Mouse (Mus musculus): ENCODE data around the gene Cnpy2. TPM values are rescaled to one million over a fixed set of nuclear protein-coding genes. Genes with fewer than 3 reads are reported as not detected.
"Not testable (repeated sequence)": the region's sequence is repeated elsewhere in the genome, so short reads cannot be mapped to it uniquely, and the experiment has no call there.

Cnpy2 gene
- polyA plus RNA-seq (2014; fragmentation: Nextera tagmentation; extraction: Ambion mirVana), result 288 and 305 TPM in 2 replicates

DNA sequence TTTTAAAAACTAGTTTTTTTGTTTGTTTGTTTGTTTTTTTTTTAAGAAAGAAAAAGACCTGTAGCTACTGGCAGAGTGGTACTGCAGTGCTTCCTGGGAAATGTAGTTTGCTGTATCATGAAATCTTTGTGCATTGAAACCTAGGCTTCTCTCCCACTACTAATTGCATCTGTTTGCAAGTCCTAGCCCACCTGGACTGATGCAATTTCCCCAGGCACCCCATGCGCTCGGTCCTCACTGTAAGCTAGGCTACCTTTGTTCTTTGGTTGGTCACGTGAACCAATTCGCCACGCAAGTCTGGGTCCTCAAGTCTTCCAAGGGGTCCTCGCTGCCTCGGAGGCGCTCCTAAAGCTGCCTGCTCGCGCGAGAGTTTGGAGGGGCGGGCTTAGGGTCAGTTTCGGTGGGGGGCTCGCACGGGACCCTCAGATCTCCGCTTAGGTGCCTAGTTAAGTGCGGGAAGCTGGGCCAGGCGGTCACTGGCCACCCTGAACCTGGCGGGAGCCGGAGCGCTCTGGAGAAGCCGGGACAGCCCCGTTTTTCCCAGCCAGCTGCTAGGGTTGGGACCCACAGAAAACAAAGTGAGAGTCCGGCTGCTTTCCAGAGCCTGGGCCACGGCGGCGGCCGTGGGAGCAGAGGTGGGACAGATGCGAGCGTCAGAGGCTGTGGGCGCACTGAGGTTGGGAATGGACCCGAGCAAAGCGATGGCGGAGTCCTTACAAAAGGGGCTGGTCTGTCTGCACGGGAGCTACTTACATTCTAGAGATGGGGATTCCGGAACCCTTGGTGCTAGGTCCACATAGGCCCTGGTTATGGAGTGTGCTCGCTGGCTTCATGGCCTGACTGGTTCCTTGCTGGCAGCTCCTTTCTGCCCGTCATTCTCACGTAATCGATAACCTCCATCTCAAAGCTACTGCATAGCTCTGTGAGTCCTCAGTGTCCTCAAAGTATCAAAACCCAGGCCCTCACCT, at the start of gene Cnpy2:
Cnpy2 (plus strand) TSS at position 319 of the 968 bp plus-strand sequence.
- DNase-seq (ENCODE audit: low spot score), result peak; percentile 99
- Histone ChIP-seq H3K4me2 (ENCODE audit: low read depth, low read length) (peak within 1 kb of the TSS; percentile 69), H3K36me3 (replicated peaks; ENCODE audit: control insufficient read depth, insufficient read depth, low read depth, low read length) (peaks cover 19% of the 10 kb centered on the region), H3K27ac (replicated peaks; ENCODE audit: low read depth, low read length) (peak within 1 kb of the TSS; percentile 95), H3K27me3 (ENCODE audit: control insufficient read depth, insufficient read depth, low read length) (no peaks in the 10 kb centered on the region), H3K9me3 (replicated peaks; ENCODE audit: control insufficient read depth, low read length) (no peaks in the 10 kb centered on the region), H3K4me1 (ENCODE audit: control insufficient read depth, insufficient read depth, low read length) (no peaks in the 10 kb centered on the region), H3K9ac (replicated peaks; ENCODE audit: low read length) (peak within 1 kb of the TSS; percentile 98), H3K4me3 (ENCODE audit: low read depth, low read length) (peak within 1 kb of the TSS; percentile 89)
- WGBS, result under 1% methylated on average over 40 of the region's 40 CpGs
- peak; percentile 96 for ATAC-seq (replicated peaks; ENCODE audit: insufficient number of reproducible peaks, low FRiP score, low TSS enrichment, low read depth)

GRCm38 (mm10) chr10:128272819-128273439, 49.3 kb upstream of the Cnpy2 start:
- H3K27me3 ChIP-seq (ENCODE audit: control insufficient read depth, insufficient read depth, low read length); DNase-seq (ENCODE audit: low spot score); H3K27ac ChIP-seq (replicated peaks; ENCODE audit: low read depth, low read length); H3K4me3 ChIP-seq (ENCODE audit: low read depth, low read length); ATAC-seq (replicated peaks; ENCODE audit: insufficient number of reproducible peaks, low FRiP score, low TSS enrichment, low read depth); H3K9me3 ChIP-seq (replicated peaks; ENCODE audit: control insufficient read depth, low read length); H3K9ac ChIP-seq (replicated peaks; ENCODE audit: low read length); H3K4me2 ChIP-seq (ENCODE audit: low read depth, low read length); H3K36me3 ChIP-seq (replicated peaks; ENCODE audit: control insufficient read depth, insufficient read depth, low read depth, low read length); H3K4me1 ChIP-seq (ENCODE audit: control insufficient read depth, insufficient read depth, low read length): not testable (repeated sequence)
- WGBS, result 82% methylated on average over 4 of the region's 7 CpGs

- H3K9ac ChIP-seq (replicated peaks; ENCODE audit: low read length); ATAC-seq (replicated peaks; ENCODE audit: insufficient number of reproducible peaks, low FRiP score, low TSS enrichment, low read depth); H3K27ac ChIP-seq (replicated peaks; ENCODE audit: low read depth, low read length); H3K36me3 ChIP-seq (replicated peaks; ENCODE audit: control insufficient read depth, insufficient read depth, low read depth, low read length); DNase-seq (ENCODE audit: low spot score); H3K4me3 ChIP-seq (ENCODE audit: low read depth, low read length); H3K4me2 ChIP-seq (ENCODE audit: low read depth, low read length); H3K27me3 ChIP-seq (ENCODE audit: control insufficient read depth, insufficient read depth, low read length); H3K9me3 ChIP-seq (replicated peaks; ENCODE audit: control insufficient read depth, low read length); H3K4me1 ChIP-seq (ENCODE audit: control insufficient read depth, insufficient read depth, low read length): not testable (repeated sequence)
- 90% methylated on average over 1 of the region's 1 CpGs for WGBS
These were observed 46.9 kb upstream of the Cnpy2 start for GRCm38 (mm10) chr10:128275374-128275773.

GRCm38 (mm10) chr10:128278158-128278557, 44.1 kb upstream of the Cnpy2 start:
- H3K36me3 ChIP-seq (replicated peaks; ENCODE audit: control insufficient read depth, insufficient read depth, low read depth, low read length), result no peaks in the 10 kb centered on the region; the same call in 1 of the 2 replicates
- H3K4me3 ChIP-seq (ENCODE audit: low read depth, low read length), result no peak overlapping the region
- H3K27ac ChIP-seq (replicated peaks; ENCODE audit: low read depth, low read length), result no peak overlapping the region
- H3K4me2 ChIP-seq (ENCODE audit: low read depth, low read length), result no peak overlapping the region
- no peaks in the 10 kb centered on the region for H3K27me3 ChIP-seq (ENCODE audit: control insufficient read depth, insufficient read depth, low read length)
- WGBS, result 52% methylated on average over 6 of the region's 6 CpGs
- ATAC-seq (replicated peaks; ENCODE audit: insufficient number of reproducible peaks, low FRiP score, low TSS enrichment, low read depth) (no peak), DNase-seq (ENCODE audit: low spot score) (no peak)
- H3K9ac ChIP-seq (replicated peaks; ENCODE audit: low read length), result no peak overlapping the region
- H3K4me1 ChIP-seq (ENCODE audit: control insufficient read depth, insufficient read depth, low read length), result no peaks in the 10 kb centered on the region
- H3K9me3 ChIP-seq (replicated peaks; ENCODE audit: control insufficient read depth, low read length), result no peaks in the 10 kb centered on the region

GRCm38 (mm10) chr10:128280943-128281342, 41.3 kb upstream of the Cnpy2 start:
- WGBS, result 89% methylated on average over 6 of the region's 6 CpGs
- Histone ChIP-seq H3K9me3 (replicated peaks; ENCODE audit: control insufficient read depth, low read length) (no peaks in the 10 kb centered on the region), H3K27ac (replicated peaks; ENCODE audit: low read depth, low read length) (no peak overlapping the region), H3K4me2 (ENCODE audit: low read depth, low read length) (no peak overlapping the region), H3K9ac (replicated peaks; ENCODE audit: low read length) (no peak overlapping the region), H3K36me3 (replicated peaks; ENCODE audit: control insufficient read depth, insufficient read depth, low read depth, low read length) (no peaks in the 10 kb centered on the region; the same call in 1 of the 2 replicates), H3K4me1 (ENCODE audit: control insufficient read depth, insufficient read depth, low read length) (no peaks in the 10 kb centered on the region), H3K4me3 (ENCODE audit: low read depth, low read length) (no peak overlapping the region), H3K27me3 (ENCODE audit: control insufficient read depth, insufficient read depth, low read length) (no peaks in the 10 kb centered on the region)
- ATAC-seq (replicated peaks; ENCODE audit: insufficient number of reproducible peaks, low FRiP score, low TSS enrichment, low read depth) (no peak), DNase-seq (ENCODE audit: low spot score) (no peak)

GRCm38 (mm10) chr10:128281682-128282081, 40.6 kb upstream of the Cnpy2 start:
- Histone ChIP-seq H3K9ac (replicated peaks; ENCODE audit: low read length) (no peak overlapping the region), H3K4me1 (ENCODE audit: control insufficient read depth, insufficient read depth, low read length) (no peaks in the 10 kb centered on the region), H3K9me3 (replicated peaks; ENCODE audit: control insufficient read depth, low read length) (no peaks in the 10 kb centered on the region), H3K27ac (replicated peaks; ENCODE audit: low read depth, low read length) (no peak overlapping the region), H3K4me3 (ENCODE audit: low read depth, low read length) (no peak overlapping the region), H3K27me3 (ENCODE audit: control insufficient read depth, insufficient read depth, low read length) (no peaks in the 10 kb centered on the region), H3K4me2 (ENCODE audit: low read depth, low read length) (no peak overlapping the region), H3K36me3 (replicated peaks; ENCODE audit: control insufficient read depth, insufficient read depth, low read depth, low read length) (no peaks in the 10 kb centered on the region; the same call in 1 of the 2 replicates)
- ATAC-seq (replicated peaks; ENCODE audit: insufficient number of reproducible peaks, low FRiP score, low TSS enrichment, low read depth), result no peak
- DNase-seq (ENCODE audit: low spot score), result no peak
- 91% methylated on average over 14 of the region's 14 CpGs for WGBS

DNA sequence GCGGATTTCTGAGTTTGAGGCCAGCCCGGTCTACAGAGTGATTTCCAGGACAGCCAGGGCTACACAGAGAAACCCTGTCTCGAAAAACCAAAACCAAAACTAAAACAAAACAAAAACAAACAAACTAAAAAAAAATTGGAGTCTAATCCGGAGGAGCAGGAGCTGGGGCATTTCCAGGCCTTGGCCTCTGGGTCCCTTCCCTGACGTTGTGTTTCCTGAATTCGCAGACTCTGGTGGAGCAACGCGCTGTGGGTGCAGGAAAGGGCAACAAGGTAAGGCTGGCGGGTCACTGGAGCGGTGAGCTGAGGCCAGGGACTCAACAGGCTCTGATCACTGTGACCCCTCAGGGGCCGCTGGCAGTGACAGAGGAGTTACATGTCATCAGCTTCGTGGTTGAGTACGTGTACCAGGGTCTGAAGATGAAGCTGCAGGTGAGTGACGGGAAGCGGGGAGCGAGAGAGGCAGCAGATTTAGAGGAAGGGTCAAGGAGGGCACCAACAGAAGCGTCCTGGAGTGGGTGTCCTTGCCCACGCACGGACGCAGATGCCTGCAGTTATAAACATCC, 39.3 kb upstream of the Cnpy2 start:
- no peak overlapping the region for H3K9ac ChIP-seq (replicated peaks; ENCODE audit: low read length)
- H3K4me1 ChIP-seq (ENCODE audit: control insufficient read depth, insufficient read depth, low read length), result no peaks in the 10 kb centered on the region
- H3K27me3 ChIP-seq (ENCODE audit: control insufficient read depth, insufficient read depth, low read length), result no peaks in the 10 kb centered on the region
- no peak overlapping the region for H3K4me2 ChIP-seq (ENCODE audit: low read depth, low read length)
- no peaks in the 10 kb centered on the region; the same call in 1 of the 2 replicates for H3K36me3 ChIP-seq (replicated peaks; ENCODE audit: control insufficient read depth, insufficient read depth, low read depth, low read length)
- ATAC-seq (replicated peaks; ENCODE audit: insufficient number of reproducible peaks, low FRiP score, low TSS enrichment, low read depth), result no peak
- DNase-seq (ENCODE audit: low spot score), result no peak
- 84% methylated on average over 20 of the region's 20 CpGs for WGBS
- H3K4me3 ChIP-seq (ENCODE audit: low read depth, low read length), result no peak overlapping the region
- H3K27ac ChIP-seq (replicated peaks; ENCODE audit: low read depth, low read length), result no peak overlapping the region
- H3K9me3 ChIP-seq (replicated peaks; ENCODE audit: control insufficient read depth, low read length), result no peaks in the 10 kb centered on the region
